Mouse (Mus musculus) activated CD4-positive, CD25-positive, alpha-beta regulatory T cell, adult 9 weeks (primary cell): ENCODE measurements around the gene Bloc1s3. TPM values are rescaled to one million over a fixed set of nuclear protein-coding genes. Genes with fewer than 3 reads are reported as not detected.

Experiments
- polyA plus RNA-seq: library from polyadenylated mRNA; unstranded; fragments of 100-300 nt; shearing (Covaris generic); gene quantifications from one replicate; pipeline ENCODE4 v1.2.1, GENCODE M21; 2017

Bloc1s3 gene
- 0.28 TPM for polyA plus RNA-seq

DNA sequence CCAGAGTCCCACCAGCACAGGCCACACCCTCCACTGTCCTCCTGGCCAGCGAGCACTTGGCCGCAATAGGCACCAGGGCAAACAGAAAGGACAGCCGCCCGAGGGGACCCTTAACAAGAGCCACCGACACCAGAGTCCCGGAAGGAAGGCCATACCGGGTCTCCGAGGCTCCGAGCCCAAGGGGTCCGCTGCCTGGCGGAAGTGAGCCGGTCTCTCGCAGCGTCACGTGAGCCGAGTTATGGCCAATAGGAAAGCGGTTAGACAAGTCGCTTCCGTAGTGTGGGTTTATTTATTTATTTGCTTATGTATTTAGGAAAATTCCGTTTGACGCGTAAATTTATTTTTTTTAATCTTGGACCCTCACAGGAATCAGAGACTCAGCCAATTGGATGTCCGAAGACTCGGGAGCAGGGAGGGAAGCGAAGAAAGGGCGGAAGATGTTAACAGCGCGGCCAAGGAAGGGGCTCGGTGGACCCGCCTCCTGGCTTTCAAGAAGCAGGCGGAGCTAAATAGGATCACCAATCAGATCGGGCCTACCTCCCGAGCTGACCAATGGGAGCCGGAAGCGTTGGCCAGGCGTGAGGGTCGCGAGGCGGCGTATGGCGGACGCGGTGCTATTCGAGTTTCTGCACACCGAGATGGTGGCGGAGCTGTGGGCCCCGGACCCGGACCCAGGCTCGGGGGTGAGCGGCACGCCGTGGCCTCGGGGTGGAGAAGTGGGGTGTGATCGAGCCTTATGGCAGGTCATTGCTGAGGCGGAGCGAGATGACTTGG, at the start of gene Bloc1s3, which contains the start of gene Trappc6a:
Gene Bloc1s3, minus strand, starts transcription at position 218 of the 774 bp plus-strand sequence.
Gene Trappc6a, plus strand, starts transcription at position 246 of the 774 bp plus-strand sequence.

DNA sequence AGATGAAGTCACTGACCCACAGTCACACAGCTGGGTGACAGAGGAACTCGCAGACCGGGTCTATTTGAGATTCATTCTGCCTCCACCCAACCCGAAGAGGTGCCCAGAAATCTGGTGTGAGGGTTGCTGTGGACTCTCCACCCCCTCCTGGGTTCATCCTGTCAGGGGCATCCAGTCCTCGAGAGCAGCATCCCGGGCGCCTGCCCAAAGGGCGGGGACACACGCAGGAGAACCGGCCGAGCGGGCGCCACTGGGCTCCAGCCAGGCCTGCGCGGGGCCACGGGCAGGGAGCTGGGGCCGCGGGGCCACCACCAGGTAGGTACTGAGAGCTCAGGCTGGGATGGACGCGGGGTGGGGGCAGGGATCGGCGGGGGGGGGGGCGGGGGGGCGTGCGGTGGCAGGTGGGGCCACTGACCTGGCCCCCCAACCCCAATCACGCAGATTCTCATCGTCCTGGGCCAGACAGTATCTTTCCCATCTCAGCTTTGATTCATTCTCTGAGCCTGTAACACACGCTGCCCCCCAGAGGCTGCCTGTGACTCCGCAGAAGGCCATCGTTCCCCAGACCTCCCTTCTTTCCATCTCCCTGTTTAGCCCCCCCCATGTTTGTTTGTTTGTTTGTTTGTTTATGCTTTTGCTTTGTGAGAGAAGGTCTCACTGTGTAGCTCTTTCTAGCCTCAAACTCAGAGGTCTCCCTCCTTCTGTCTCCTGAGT, 9.6 kb upstream of the Bloc1s3 start, which contains the start of gene Nkpd1:
Gene Nkpd1, plus strand, starts transcription at position 187 of the 714 bp plus-strand sequence.

DNA sequence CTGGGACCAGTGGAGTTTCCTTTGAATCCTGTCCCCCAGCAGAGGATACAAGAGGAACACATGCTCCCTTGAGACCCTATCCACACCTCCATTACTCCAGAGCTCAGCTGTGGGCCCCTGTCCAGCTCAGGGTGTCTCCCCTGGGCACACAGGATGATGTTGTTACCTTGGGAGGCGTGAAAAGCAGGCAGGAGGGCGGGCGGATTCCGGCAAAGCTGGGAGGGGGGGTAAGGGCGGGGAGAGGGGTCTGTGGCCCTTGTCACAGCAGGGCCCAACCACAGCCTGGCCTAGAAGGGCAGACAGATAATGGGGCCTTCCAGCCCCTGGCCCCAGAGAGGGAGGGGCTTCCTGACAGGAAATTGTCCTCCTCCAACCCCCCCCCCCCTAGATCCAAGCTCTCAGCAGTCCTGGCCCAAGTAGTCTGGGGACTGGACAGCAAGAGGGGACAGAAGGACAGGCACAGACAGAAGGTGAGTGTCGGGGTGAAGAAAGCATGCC, 45.2 kb downstream of the Bloc1s3 start, which contains the start of gene Exoc3l2:
Gene Exoc3l2, plus strand, starts transcription at position 448 of the 498 bp plus-strand sequence.

DNA sequence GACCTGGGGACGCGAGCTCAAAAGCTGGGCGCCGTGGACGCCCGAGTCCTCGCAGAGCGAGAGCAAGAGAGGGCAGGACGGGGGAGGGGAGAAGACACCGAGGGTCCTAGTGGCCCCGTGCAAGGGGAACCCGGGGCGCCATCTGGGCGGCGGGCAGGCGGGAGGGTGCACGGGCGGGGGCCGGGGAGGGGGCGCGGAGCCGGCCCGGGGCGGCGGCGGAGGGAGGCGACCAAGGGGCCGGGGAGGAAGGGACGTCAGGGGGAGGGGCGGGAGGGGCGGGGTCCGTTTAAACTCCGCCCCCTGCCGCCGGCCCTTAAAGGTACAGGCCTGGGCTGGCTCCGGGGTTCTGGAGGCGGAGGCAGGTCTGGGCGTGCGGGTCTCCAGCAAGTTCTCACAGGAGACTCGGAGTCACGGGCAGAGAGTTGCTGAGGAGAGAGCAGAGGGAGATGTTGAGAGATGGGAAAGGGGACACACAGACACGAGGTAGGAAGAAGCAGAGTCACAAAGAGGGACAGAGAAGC, 49.5 kb downstream of the Bloc1s3 start, which contains the start of gene Mark4:
Gene Mark4, minus strand, starts transcription at position 231 of the 521 bp plus-strand sequence.

Other genes starting within 250 kb of the Bloc1s3 start
- gene Vasp, start 236.6 kb downstream of the Bloc1s3 start, polyA plus RNA-seq, result 333 TPM
- 2.8 TPM for gene Ppm1n, start 228.3 kb downstream of the Bloc1s3 start, polyA plus RNA-seq
- not detected for gene Rtn2, start 225.7 kb downstream of the Bloc1s3 start, polyA plus RNA-seq
- 0.78 TPM for gene Fosb, start 198.3 kb downstream of the Bloc1s3 start, polyA plus RNA-seq
- gene Ercc1, start 163.6 kb downstream of the Bloc1s3 start, polyA plus RNA-seq, result 86.2 TPM
- 13.9 TPM for gene Cd3eap, start 148.9 kb downstream of the Bloc1s3 start, polyA plus RNA-seq
- 0.20 TPM for gene Ppp1r13l, start 148.6 kb downstream of the Bloc1s3 start, polyA plus RNA-seq
- gene Ercc2, start 126.4 kb downstream of the Bloc1s3 start, polyA plus RNA-seq, result 9.9 TPM
- 17.0 TPM for gene Klc3, start 104.3 kb downstream of the Bloc1s3 start, polyA plus RNA-seq
- gene Ckm, start 103.6 kb downstream of the Bloc1s3 start, polyA plus RNA-seq, result not detected
- gene Mark4, start 49.5 kb downstream of the Bloc1s3 start, polyA plus RNA-seq, result 2.0 TPM
- gene Exoc3l2, start 45.0 kb downstream of the Bloc1s3 start, polyA plus RNA-seq, result not detected
- 115 TPM for gene Trappc6a, start within 50 bp of the Bloc1s3 start, polyA plus RNA-seq
- gene Nkpd1, start 9.5 kb upstream of the Bloc1s3 start, polyA plus RNA-seq, result not detected
- gene Ppp1r37, start 54.7 kb upstream of the Bloc1s3 start, polyA plus RNA-seq, result 4.3 TPM
- gene Zfp296, start 68.9 kb upstream of the Bloc1s3 start, polyA plus RNA-seq, result 1.6 TPM
- 95.3 TPM for gene Gemin7, start 69.2 kb upstream of the Bloc1s3 start, polyA plus RNA-seq
- 15.3 TPM for gene Clasrp, start 96.1 kb upstream of the Bloc1s3 start, polyA plus RNA-seq
- 24.3 TPM for gene Relb, start 121.1 kb upstream of the Bloc1s3 start, polyA plus RNA-seq
- gene Clptm1, start 156.7 kb upstream of the Bloc1s3 start, polyA plus RNA-seq, result 150 TPM
- gene Apoc2, start 169.6 kb upstream of the Bloc1s3 start, polyA plus RNA-seq, result not detected
- not detected for gene Gm44805, start 173.1 kb upstream of the Bloc1s3 start, polyA plus RNA-seq
- 0.54 TPM for gene Apoc4, start 173.1 kb upstream of the Bloc1s3 start, polyA plus RNA-seq
- 1.8 TPM for gene Apoc1, start 184.3 kb upstream of the Bloc1s3 start, polyA plus RNA-seq
- 19.9 TPM for gene Apoe, start 190.8 kb upstream of the Bloc1s3 start, polyA plus RNA-seq
- 19.1 TPM for gene Tomm40, start 207.1 kb upstream of the Bloc1s3 start, polyA plus RNA-seq
- 1.2 TPM for gene Nectin2, start 242.1 kb upstream of the Bloc1s3 start, polyA plus RNA-seq